ENCODE assay signal across 3 mouse cellular contexts in genomic region chr12:44280147-44280546, GRCm38 (mm10). TPM values are rescaled to one million over a fixed set of nuclear protein-coding genes. Genes with fewer than 3 reads are reported as not detected.
"Had no signal": no experiment of that assay in that cellular context is flagged by ENCODE, and none has a peak within 500 bp of the region (broad histone marks: within the 10 kb centered on the region; RNA-seq: fewer than 3 reads in every experiment).

No protein-coding gene starts in this region.

RNA-seq across cellular contexts. Expression of gene Nrcam, which starts 48.5 kb away (rescaled TPM):
- total RNA-seq: liver, adult 2 months; megakaryocyte, adult 5-6 weeks; monocyte, adult 5-6 weeks had no signal
- polyA plus RNA-seq: liver, adult 2 months had no signal
